In genomic region chr6:146913489-146914198, GRCm38 (mm10) we compare ENCODE assay signal across 14 mouse cellular contexts. TPM values are rescaled to one million over a fixed set of nuclear protein-coding genes. Genes with fewer than 3 reads are reported as not detected.
DNase-seq lines count a peak whose midpoint lies in the region; ATAC-seq and TF ChIP-seq lines count a peak whose summit lies in the region.
"Had no signal": no experiment of that assay in that cellular context is flagged by ENCODE, and none has a peak within 500 bp of the region (broad histone marks: within the 10 kb centered on the region; RNA-seq: fewer than 3 reads in every experiment).

No protein-coding gene starts in this region.

- WGBS in kidney, postnatal 0 days: 3% methylated on average over 4 of the region's 4 CpGs
- 22% methylated on average over 4 of the region's 4 CpGs for WGBS in embryonic facial prominence, embryonic 14.5 days
- WGBS in intestine, postnatal 0 days: 30% methylated on average over 4 of the region's 4 CpGs

- ATAC-seq in kidney, postnatal 0 days (replicated peaks; ENCODE audit: low FRiP score, low read depth): no peak
- 0 out of 2 replicates have a peak, but pooled peaks have one; percentile 19 for ATAC-seq in embryonic facial prominence, embryonic 14.5 days (ENCODE audit: low read depth)
- ATAC-seq in intestine, postnatal 0 days: peak; percentile 18; the same call in 1 of the 2 replicates
- peak; percentile 41 for ATAC-seq in megakaryocyte progenitor cell, adult 5-6 weeks (replicated peaks; ENCODE audit: poor library complexity)
- ATAC-seq: forebrain, embryonic 16.5 days had no signal

- H3K4me1 ChIP-seq in kidney, postnatal 0 days (replicated peaks; ENCODE audit: insufficient read depth, low read length): peaks cover 33% of the 10 kb centered on the region
- peaks cover 19% of the 10 kb centered on the region for H3K4me1 ChIP-seq in embryonic facial prominence, embryonic 14.5 days (ENCODE audit: control insufficient read depth, insufficient read depth, low read length)
- no peaks in the 10 kb centered on the region; the same call in none of the 2 replicates for H3K4me1 ChIP-seq in intestine, postnatal 0 days (replicated peaks; ENCODE audit: control insufficient read depth, insufficient read depth, low read length)

- H3K27ac ChIP-seq in kidney, postnatal 0 days: peak overlapping the region; percentile 75
- H3K27ac ChIP-seq in embryonic facial prominence, embryonic 14.5 days (replicated peaks; ENCODE audit: low read depth, low read length): peak overlapping the region; percentile 65
- H3K27ac ChIP-seq in intestine, postnatal 0 days (ENCODE audit: low read depth, low read length): 0 out of 2 replicates have a peak overlapping the region, but pooled peaks have one; percentile 5
- H3K27ac ChIP-seq: hindbrain, embryonic 13.5 days; left cerebral cortex, adult 2 months had no signal

- no peak overlapping the region for H3K4me3 ChIP-seq in kidney, postnatal 0 days (replicated peaks; ENCODE audit: low read depth, low read length)
- H3K4me3 ChIP-seq in embryonic facial prominence, embryonic 14.5 days (ENCODE audit: low read depth, low read length): no peak overlapping the region
- H3K4me3 ChIP-seq in intestine, postnatal 0 days (ENCODE audit: low read depth, low read length): no peak overlapping the region
- H3K4me3 ChIP-seq: hindbrain, embryonic 13.5 days; left cerebral cortex, adult 2 months had no signal

- H3K4me2 ChIP-seq in kidney, postnatal 0 days (ENCODE audit: low read length): no peak overlapping the region
- no peak overlapping the region for H3K4me2 ChIP-seq in embryonic facial prominence, embryonic 14.5 days (ENCODE audit: low read depth, low read length)
- no peak overlapping the region for H3K4me2 ChIP-seq in intestine, postnatal 0 days (replicated peaks; ENCODE audit: low read depth)
- H3K4me2 ChIP-seq: hindbrain, embryonic 13.5 days had no signal

- H3K27me3 ChIP-seq in kidney, postnatal 0 days (ENCODE audit: insufficient read depth, low read length): no peaks in the 10 kb centered on the region
- H3K27me3 ChIP-seq in embryonic facial prominence, embryonic 14.5 days (replicated peaks; ENCODE audit: control insufficient read depth, insufficient read depth, low read length): no peaks in the 10 kb centered on the region
- no peaks in the 10 kb centered on the region for H3K27me3 ChIP-seq in intestine, postnatal 0 days (replicated peaks; ENCODE audit: control insufficient read depth, insufficient read depth, low read length)
- H3K27me3 ChIP-seq: hindbrain, embryonic 13.5 days had no signal

- no peak overlapping the region for H3K9ac ChIP-seq in kidney, postnatal 0 days (ENCODE audit: low read depth, low read length)
- H3K9ac ChIP-seq in embryonic facial prominence, embryonic 14.5 days (ENCODE audit: low read depth, low read length): no peak overlapping the region
- H3K9ac ChIP-seq in intestine, postnatal 0 days (ENCODE audit: low read depth, low read length): no peak overlapping the region
- H3K9ac ChIP-seq: hindbrain, embryonic 13.5 days had no signal

- H3K36me3 ChIP-seq in kidney, postnatal 0 days (ENCODE audit: insufficient read depth, low read length): 0 out of 2 replicates have a peak, but pooled peaks cover 3% of the 10 kb centered on the region
- H3K36me3 ChIP-seq in embryonic facial prominence, embryonic 14.5 days (ENCODE audit: control insufficient read depth, insufficient read depth, low read length): no peaks in the 10 kb centered on the region
- H3K36me3 ChIP-seq in intestine, postnatal 0 days (ENCODE audit: control insufficient read depth, insufficient read depth): no peaks in the 10 kb centered on the region
- H3K36me3 ChIP-seq: hindbrain, embryonic 13.5 days had no signal

- peak; percentile 77 for DNase-seq in kidney, postnatal 0 days (ENCODE audit: low spot score)
- no peak for DNase-seq in kidney, postnatal 4 days
- DNase-seq in embryonic facial prominence, embryonic 14.5 days (ENCODE audit: low spot score): no peak
- DNase-seq in layer of hippocampus, adult 11-12 months (ENCODE audit: low spot score): no peak
- DNase-seq in embryo, embryonic 11 days: no peak
- no peak for DNase-seq in right cerebral cortex, postnatal 14 days
- DNase-seq: adrenal gland, postnatal 10 days; midbrain, embryonic 14.5 days had no signal

- H3K9me3 ChIP-seq in kidney, postnatal 0 days (replicated peaks; ENCODE audit: low read length): no peaks in the 10 kb centered on the region
- H3K9me3 ChIP-seq in embryonic facial prominence, embryonic 14.5 days (ENCODE audit: control insufficient read depth, low read length): no peaks in the 10 kb centered on the region
- no peaks in the 10 kb centered on the region for H3K9me3 ChIP-seq in intestine, postnatal 0 days (ENCODE audit: control insufficient read depth)
- H3K9me3 ChIP-seq: hindbrain, embryonic 13.5 days had no signal

- TF ChIP-seq CTCF in kidney, postnatal 0 days (IDR thresholded peaks at IDR 0.05; ENCODE audit: low read depth): no peak
- TF ChIP-seq CTCF in intestine, postnatal 0 days (IDR thresholded peaks at IDR 0.05; ENCODE audit: low read depth): no peak

RNA-seq across cellular contexts. Expression of gene Ppfibp1, which starts 25.4 kb away (rescaled TPM):
- polyA plus RNA-seq in kidney, postnatal 0 days (2015; fragmentation: Nextera tagmentation; extraction: Ambion mirVana): 55.9 and 60.2 TPM in 2 replicates
- 55.5 and 59.2 TPM in 2 replicates for polyA plus RNA-seq in embryonic facial prominence, embryonic 14.5 days (2014; fragmentation: Nextera tagmentation; extraction: Ambion mirVana)
- polyA plus RNA-seq in intestine, postnatal 0 days (2015; fragmentation: Nextera tagmentation; extraction: Ambion mirVana): 32.3 and 32.4 TPM in 2 replicates
- 6.8 and 9.5 TPM in 2 replicates for total RNA-seq in megakaryocyte progenitor cell, adult 5-6 weeks (2015)
- total RNA-seq in megakaryocyte progenitor cell, adult 5-6 weeks (2017): 9.8 and 19.6 TPM in 2 replicates

RNA-seq across cellular contexts. Expression of gene 1700034J05Rik, which starts 40.6 kb away (rescaled TPM):
- 0.09 TPM in 1 of 2 replicates, not detected in the other for polyA plus RNA-seq in kidney, postnatal 0 days (2015; fragmentation: Nextera tagmentation; extraction: Ambion mirVana)
- 0.31 and 0.57 TPM in 2 replicates for polyA plus RNA-seq in embryonic facial prominence, embryonic 14.5 days (2014; fragmentation: Nextera tagmentation; extraction: Ambion mirVana)
- polyA plus RNA-seq in intestine, postnatal 0 days (2015; fragmentation: Nextera tagmentation; extraction: Ambion mirVana): 0.24 TPM in 1 of 2 replicates, not detected in the other
- total RNA-seq in megakaryocyte progenitor cell, adult 5-6 weeks (2015): not detected in 2 replicates
- total RNA-seq in megakaryocyte progenitor cell, adult 5-6 weeks (2017): not detected in 2 replicates
- total RNA-seq: adrenal gland, postnatal 10 days; left cerebral cortex, adult 2 months; MEL had no signal
- polyA plus RNA-seq: forebrain, embryonic 16.5 days; hindbrain, embryonic 13.5 days; midbrain, embryonic 14.5 days had no signal

Comparison
In these comparisons a context has a peak if more than half of its experiments do, and no peak if none do; other contexts are left out.
1. H3K27ac ChIP-seq: peak in every context shown above with its lines; median percentile 75 in kidney, postnatal 0 days; 65 in embryonic facial prominence, embryonic 14.5 days; 5 in intestine, postnatal 0 days.